Mouse (Mus musculus): ENCODE measurements around the gene Daxx. TPM values are rescaled to one million over a fixed set of nuclear protein-coding genes. Genes with fewer than 3 reads are reported as not detected.
"Not testable (repeated sequence)": the region's sequence is repeated elsewhere in the genome, so short reads cannot be mapped to it uniquely, and the experiment has no call there.

Daxx gene
- 1.4 TPM in 2 replicates for polyA plus RNA-seq (2012)

- Histone ChIP-seq H3K27me3 (ENCODE audit: control insufficient read depth) (no peaks in the 10 kb centered on the region), H3K36me3 (ENCODE audit: control insufficient read depth) (peaks cover 38% of the 10 kb centered on the region), H3K4me1 (ENCODE audit: control insufficient read depth) (peaks cover 67% of the 10 kb centered on the region), H3K4me3 (replicated peaks) (peak within 1 kb of the TSS; percentile 84), H3K9me3 (ENCODE audit: control insufficient read depth, low read length) (peaks cover 13% of the 10 kb centered on the region)
- TF ChIP-seq GATA1 (IDR thresholded peaks at IDR 0.05; ENCODE audit: low read length) = no peak
- no peak for TF ChIP-seq TAL1 (IDR thresholded peaks at IDR 0.05; ENCODE audit: low read length)
Observed at GRCm38 (mm10) chr17:33909077-33909868, at the start of gene Daxx. Gene Daxx (plus strand): TSS chr17:33909414.

DNA sequence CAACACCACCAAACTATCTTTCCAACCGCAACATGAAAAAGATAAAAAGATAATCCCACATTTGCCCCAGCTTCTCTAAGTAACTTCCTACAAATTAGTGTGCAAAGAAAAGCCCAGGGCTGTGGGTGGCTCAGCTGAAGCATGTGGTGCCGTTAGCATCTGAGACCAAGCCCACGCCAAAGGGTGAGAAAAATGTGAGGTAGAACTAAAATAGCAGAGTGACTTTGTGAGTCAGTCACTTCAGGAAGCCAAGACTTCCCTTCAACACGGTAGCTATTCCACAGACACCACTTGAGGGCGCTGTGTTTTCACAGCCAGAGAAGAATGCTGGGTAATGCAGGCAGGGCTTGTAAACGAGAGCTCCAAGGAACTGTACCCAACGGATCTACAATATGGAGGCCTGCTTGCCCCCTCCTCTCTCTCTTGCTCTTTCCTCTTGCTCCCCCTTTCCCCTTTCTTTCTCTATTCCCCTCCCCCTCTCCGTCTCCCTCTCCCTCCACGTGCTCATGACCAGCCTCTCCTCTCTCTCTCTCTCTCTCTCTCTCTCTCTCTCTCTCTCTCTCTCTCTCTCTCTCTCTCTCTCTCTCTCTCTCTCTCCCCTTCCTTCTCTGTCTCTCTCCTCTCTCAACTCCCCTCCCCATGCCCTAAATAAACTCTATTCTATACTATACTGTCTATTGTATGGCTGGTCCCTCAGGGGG, 43.7 kb upstream of the Daxx start:
- H3K4me3 ChIP-seq (replicated peaks) = no peak overlapping the region
- no peaks in the 10 kb centered on the region for H3K9me3 ChIP-seq (ENCODE audit: control insufficient read depth, low read length)
- H3K27me3 ChIP-seq (ENCODE audit: control insufficient read depth) = no peaks in the 10 kb centered on the region
- no peak for TF ChIP-seq GATA1 (IDR thresholded peaks at IDR 0.05; ENCODE audit: low read length)
- TF ChIP-seq TAL1 (IDR thresholded peaks at IDR 0.05; ENCODE audit: low read length) = no peak
- peaks cover 15% of the 10 kb centered on the region for H3K36me3 ChIP-seq (ENCODE audit: control insufficient read depth)
- H3K4me1 ChIP-seq (ENCODE audit: control insufficient read depth) = peaks cover 7% of the 10 kb centered on the region

DNA sequence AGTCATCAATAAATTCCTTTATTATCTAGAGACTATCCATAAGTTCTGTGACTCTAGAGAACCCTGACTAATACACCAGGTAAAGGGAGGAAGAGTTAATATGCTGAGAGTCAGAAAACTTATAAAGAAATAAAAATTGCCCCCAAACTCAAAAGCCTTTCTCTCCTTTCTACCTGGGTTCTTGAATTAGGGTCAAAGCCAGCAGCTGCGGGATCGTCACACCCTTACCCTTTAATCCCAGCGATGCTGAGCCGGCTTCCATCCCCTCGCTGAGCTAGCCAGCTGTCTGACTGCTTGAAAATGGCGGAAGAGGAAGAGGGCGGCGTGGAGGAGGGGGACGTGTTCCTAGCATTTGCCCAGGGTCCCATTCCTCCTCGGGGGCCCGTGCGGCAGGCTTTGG, 35.7 kb upstream of the Daxx start, which contains the start of gene Gm7029:
Gene Gm7029 (plus strand): TSS at position 301 of the 400 bp plus-strand sequence.
- not testable (repeated sequence) for H3K9me3 ChIP-seq (ENCODE audit: control insufficient read depth, low read length); H3K27me3 ChIP-seq (ENCODE audit: control insufficient read depth); H3K4me3 ChIP-seq (replicated peaks); H3K4me1 ChIP-seq (ENCODE audit: control insufficient read depth)
- H3K36me3 ChIP-seq (ENCODE audit: control insufficient read depth) = peaks cover 38% of the 10 kb centered on the region

GRCm38 (mm10) chr17:33874411-33874810, 34.8 kb upstream of the Daxx start:
- peaks cover 46% of the 10 kb centered on the region for H3K36me3 ChIP-seq (ENCODE audit: control insufficient read depth)
- no peak overlapping the region for H3K4me3 ChIP-seq (replicated peaks)
- no peak for TF ChIP-seq GATA1 (IDR thresholded peaks at IDR 0.05; ENCODE audit: low read length)
- TF ChIP-seq TAL1 (IDR thresholded peaks at IDR 0.05; ENCODE audit: low read length) = no peak
- no peaks in the 10 kb centered on the region for H3K9me3 ChIP-seq (ENCODE audit: control insufficient read depth, low read length)
- H3K27me3 ChIP-seq (ENCODE audit: control insufficient read depth) = no peaks in the 10 kb centered on the region
- peaks cover 3% of the 10 kb centered on the region for H3K4me1 ChIP-seq (ENCODE audit: control insufficient read depth)

GRCm38 (mm10) chr17:33875797-33876196, 33.4 kb upstream of the Daxx start:
- not testable (repeated sequence) for H3K27me3 ChIP-seq (ENCODE audit: control insufficient read depth); H3K4me3 ChIP-seq (replicated peaks); H3K4me1 ChIP-seq (ENCODE audit: control insufficient read depth); H3K9me3 ChIP-seq (ENCODE audit: control insufficient read depth, low read length)
- H3K36me3 ChIP-seq (ENCODE audit: control insufficient read depth) = peaks cover 58% of the 10 kb centered on the region

DNA sequence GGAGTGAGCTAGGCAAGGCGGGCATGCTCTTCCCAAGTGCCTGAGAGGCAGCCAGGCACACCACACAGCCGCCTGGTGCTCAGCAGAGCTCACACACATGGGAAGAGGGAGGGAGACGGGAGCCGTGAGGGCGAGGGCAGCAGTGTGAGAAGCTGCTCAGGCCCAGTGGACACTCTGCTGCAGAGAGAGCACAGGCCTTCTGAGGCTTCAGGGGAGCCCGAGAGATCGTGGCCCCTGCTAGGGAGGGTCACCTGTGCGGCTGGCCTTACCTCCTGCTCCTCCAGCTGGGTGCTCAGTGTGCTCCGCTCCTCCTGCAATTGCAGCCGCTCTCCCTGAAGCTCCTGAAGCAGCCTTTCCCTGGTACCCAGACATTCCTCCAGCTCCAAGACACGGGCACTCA, 24.9 kb upstream of the Daxx start:
- H3K36me3 ChIP-seq (ENCODE audit: control insufficient read depth) = peaks cover 87% of the 10 kb centered on the region
- H3K4me1 ChIP-seq (ENCODE audit: control insufficient read depth) = peaks cover 19% of the 10 kb centered on the region

DNA sequence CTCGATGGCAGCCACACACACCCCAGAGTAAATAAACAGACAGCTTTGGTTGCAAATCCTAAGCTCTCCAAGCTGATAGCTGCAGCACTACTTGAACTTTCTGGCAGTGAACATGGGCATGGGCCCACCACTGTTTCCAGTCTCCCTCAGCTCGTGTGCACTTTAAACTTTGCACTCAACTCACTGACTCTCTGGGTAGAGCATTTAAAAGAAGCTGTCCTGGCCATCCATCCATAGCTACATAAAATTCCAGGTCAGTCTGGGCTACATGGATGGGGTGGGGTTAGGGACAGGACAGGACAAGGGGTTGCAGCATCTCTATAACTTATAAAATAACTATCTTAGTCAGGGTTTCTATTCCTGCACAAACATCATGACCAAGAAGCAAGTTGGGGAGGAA, 21.4 kb upstream of the Daxx start:
- H3K9me3 ChIP-seq (ENCODE audit: control insufficient read depth, low read length); H3K27me3 ChIP-seq (ENCODE audit: control insufficient read depth): not testable (repeated sequence)
- peaks cover 58% of the 10 kb centered on the region for H3K36me3 ChIP-seq (ENCODE audit: control insufficient read depth)
- H3K4me3 ChIP-seq (replicated peaks) = peak overlapping the region; percentile 70
- H3K4me1 ChIP-seq (ENCODE audit: control insufficient read depth) = peaks cover 23% of the 10 kb centered on the region

More for the DNA sequence above, 24.9 kb upstream of the Daxx start:
- not testable (repeated sequence) for H3K27me3 ChIP-seq (ENCODE audit: control insufficient read depth); H3K9me3 ChIP-seq (ENCODE audit: control insufficient read depth, low read length); H3K4me3 ChIP-seq (replicated peaks)

DNA sequence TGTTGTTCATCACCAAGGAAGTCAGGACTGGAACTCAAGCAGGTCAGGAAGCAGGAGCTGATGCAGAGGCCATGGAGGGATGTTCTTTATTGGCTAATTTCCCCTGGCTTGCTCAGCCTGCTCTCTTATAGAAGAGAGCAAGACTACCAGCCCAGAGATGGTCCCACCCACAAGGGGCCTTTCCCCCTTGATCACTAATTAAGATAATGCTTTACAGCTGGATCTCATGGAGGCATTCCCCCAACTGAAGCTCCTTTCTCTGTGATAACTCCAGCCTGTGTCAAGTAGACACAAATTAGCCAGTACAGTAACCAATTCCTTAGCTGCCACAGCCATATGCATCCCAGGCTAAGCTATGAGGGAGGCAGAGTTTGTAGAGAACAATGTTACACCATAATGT, 21.0 kb upstream of the Daxx start:
- H3K4me3 ChIP-seq (replicated peaks) = peak overlapping the region; percentile 70
- peaks cover 54% of the 10 kb centered on the region for H3K36me3 ChIP-seq (ENCODE audit: control insufficient read depth)
- H3K9me3 ChIP-seq (ENCODE audit: control insufficient read depth, low read length); H3K27me3 ChIP-seq (ENCODE audit: control insufficient read depth): not testable (repeated sequence)
- peaks cover 26% of the 10 kb centered on the region for H3K4me1 ChIP-seq (ENCODE audit: control insufficient read depth)

DNA sequence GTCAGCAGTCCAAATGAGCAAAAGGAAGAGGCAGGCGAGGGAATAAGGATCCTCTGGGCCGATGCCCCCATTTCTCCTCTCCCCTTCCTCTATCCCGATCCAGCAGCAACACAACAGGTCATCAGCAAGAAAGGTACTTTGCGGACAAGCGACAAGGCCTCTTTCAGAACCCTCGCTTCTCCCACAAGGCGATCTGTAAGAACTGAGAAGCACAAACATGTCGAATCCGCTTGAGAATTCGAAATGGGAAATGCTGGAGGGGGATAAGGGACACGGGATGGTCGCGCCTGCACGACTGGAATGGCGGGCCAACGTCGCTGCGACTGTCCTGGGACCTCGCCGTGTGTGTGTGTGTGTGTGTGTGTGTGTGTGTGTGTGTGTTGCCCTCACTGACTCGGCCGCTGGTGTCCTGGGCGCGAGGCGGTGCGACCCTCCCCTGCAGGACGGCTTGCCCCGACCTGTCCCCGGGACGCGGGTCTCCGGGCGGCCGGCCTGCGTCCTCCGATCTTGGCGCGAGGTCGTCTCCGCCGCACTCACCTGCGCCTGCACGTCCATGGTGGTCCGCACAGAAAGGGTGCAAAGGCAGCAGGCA, 19.2 kb upstream of the Daxx start:
- H3K36me3 ChIP-seq (ENCODE audit: control insufficient read depth) = peaks cover 41% of the 10 kb centered on the region

More for the DNA sequence above, 19.2 kb upstream of the Daxx start:
- not testable (repeated sequence) for H3K27me3 ChIP-seq (ENCODE audit: control insufficient read depth); H3K9me3 ChIP-seq (ENCODE audit: control insufficient read depth, low read length)
- Histone ChIP-seq H3K4me1 (ENCODE audit: control insufficient read depth) (peaks cover 26% of the 10 kb centered on the region), H3K4me3 (replicated peaks) (peak overlapping the region; percentile 75)

All from erythroblast, embryonic 14.5 days (primary cell).